Mouse (Mus musculus): ENCODE results near the gene Gm20388.
"Not testable (repeated sequence)": the region's sequence is repeated elsewhere in the genome, so short reads cannot be mapped to it uniquely, and the experiment has no call there.

The Gm20388 gene

DNA sequence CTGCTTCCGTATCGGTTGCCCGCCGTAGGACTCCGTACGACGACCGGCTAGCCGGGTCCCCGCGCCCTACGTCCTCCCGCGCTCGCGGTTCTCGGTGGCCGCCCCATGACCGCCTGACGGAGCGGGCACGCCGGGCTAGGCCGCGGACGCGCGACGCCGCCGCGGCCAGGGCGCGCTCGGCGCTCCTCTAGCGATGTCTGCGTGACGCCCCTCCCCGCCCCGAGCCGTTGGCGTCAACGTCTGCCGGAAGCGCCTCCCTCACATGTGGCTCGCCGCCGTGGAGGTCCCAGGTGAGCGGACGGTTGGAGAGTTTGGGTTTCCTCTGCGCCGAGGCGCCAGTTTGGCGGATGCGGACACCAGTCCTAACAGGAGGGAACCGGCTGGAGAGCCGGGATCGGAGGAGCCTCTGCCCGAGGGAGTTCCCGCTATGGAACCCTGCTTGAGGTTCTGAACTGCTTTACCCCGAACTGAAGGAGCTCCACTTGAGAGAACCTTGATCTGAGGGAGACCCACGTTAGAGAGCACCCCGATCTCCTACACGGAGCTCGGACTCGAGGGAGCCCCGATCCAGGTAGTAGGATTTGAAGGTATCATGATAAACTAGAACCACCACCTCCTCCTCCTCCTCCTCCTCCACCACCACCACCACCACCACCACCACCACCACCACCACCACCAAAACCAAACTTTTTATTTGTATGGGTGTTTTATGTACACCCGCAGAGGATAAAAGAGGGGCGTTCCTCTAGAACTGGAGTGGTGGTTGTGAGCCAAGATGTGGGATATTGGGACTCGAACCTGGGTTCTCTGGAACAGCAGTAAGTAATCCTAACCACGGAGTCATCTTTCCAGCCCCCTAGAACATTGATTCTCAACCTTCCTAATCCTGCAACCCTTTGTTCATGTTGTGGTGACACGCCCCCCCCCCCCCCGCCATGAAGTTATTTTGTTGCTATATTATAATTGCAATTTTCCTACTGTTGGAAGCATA, 4110.9 kb downstream of the Gm20388 start, which contains the start of the genes Taf5l and Urb2:
Taf5l (minus strand) TSS at position 161 of the 991 bp plus-strand sequence.
Urb2 (plus strand) TSS at position 272 of the 991 bp plus-strand sequence.
- DNase-seq = peak; percentile 97

DNA sequence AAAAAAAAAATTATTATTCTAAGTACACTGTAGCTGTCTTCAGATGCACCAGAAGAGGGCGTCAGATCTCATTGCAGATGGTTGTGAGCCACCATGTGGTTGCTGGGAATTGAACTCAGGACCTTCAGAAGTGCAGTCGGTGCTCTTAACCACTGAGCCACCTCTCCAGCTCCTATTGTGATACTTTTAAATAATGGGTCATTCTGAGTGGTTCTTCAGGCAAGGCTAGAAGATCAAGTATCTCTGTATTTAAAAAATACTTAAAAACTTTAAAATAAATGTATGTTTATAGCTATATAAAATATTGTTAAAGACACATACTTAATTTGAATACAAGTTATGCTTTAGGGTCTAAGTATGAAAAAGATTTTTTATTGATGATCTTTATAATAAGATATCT, 4115.6 kb downstream of the Gm20388 start:
- not testable (repeated sequence) for DNase-seq

DNA sequence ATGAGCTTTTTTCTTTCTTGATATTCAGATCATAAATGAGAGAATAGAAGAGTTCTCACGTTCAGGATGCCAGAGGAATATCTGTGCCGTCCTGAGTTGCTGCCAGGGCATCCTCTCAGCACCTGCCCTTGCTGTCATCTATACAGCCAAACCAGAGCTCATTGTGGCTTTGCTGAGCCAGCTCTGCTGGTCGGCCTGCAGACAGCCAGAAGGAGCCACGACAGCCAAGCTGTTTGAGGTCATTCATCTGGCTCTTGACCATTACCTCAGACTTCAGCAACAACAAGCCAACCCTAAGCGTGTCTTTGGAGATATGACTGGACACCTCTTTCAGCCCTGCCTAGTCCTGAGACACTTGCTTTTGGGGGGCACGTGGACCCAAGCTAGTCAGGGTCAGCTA, 4117.2 kb downstream of the Gm20388 start:
- DNase-seq = no peak

GRCm38 (mm10) chr8:124033400-124033799, 4122.8 kb downstream of the Gm20388 start:
- DNase-seq = no peak

GRCm38 (mm10) chr8:124038121-124038520, 4127.5 kb downstream of the Gm20388 start:
- DNase-seq = no peak

GRCm38 (mm10) chr8:124039351-124039750, 4128.7 kb downstream of the Gm20388 start:
- DNase-seq = no peak

DNA sequence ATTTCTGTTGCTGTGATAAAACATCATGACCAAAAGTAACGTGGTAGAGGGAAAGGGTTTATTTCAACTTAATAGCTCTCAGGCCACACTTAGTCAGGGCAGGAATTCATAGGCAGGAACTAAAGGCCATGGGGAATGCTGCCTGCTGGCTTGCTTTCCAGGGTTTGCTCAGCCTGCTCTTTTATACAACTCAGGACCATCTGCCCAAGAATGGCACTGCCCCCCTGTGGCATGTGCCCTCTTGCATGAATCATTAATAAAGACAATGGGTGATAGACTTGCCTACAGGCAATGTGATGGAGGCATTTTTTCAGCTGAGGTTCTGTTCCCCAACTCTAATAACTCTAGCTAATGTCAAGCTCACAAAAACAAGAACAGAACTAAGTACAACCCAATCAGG, 4131.6 kb downstream of the Gm20388 start:
- no peak for DNase-seq

DNA sequence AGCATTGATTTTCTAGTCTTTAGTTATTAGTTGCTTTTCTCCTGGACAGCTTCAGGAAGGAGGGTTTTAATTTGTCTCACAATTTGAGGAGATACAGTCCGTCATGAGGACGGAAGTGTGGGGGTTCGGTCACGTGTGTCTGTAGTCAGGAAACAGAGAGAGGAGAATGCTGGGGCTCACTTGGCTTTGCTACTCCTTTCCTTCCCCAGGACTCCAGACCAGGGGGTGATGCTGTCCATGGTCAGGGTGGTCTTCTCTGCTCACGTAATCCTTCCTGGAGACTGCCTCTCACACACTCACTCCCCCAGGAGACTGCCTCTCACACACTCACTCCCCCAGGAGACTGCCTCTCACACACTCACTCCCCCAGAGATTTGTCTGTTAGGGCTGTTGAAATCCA, 4133.8 kb downstream of the Gm20388 start:
- no peak for DNase-seq

DNA sequence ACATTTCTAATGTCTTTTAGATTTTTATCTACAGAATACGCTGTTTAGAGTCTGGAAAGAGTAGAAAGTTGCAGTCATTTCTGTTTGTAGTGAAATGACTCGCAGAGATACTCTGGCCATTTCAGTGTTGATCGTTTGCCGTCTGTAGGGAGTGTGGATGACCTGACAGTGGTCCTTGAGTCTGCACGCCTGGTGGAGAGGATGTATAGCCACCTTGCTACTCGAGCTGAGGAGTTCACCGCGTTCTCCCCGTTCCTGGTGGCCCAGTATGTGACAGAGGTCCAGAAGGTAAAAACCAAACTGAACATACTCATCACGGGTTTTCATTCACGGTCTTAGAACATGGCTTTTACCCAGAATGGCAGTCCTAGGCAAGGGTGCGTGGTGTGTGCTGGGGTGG, 4134.3 kb downstream of the Gm20388 start:
- no peak for DNase-seq

DNA sequence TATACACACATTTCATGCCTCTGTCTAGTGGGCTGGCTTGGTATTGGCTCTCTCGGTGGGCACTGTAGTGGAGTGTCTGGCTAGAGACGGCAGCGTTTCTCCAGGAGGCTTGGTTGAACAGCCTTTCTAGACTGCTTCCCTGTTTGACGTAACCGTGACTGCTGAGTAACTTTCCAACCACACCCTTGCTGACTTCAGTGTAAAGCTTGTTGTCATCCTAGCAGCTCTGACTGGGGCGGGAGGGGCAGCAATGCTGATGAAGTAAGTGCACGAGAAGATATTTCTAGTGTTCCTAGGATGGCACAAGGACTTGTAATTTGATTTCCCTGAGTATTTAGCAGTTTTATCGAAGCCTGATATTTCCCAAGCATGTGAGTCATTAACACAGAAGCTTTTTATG, 4135.2 kb downstream of the Gm20388 start:
- DNase-seq = no peak

GRCm38 (mm10) chr8:124052110-124052509, 4141.5 kb downstream of the Gm20388 start:
- DNase-seq = peak; percentile 75

- DNase-seq = no peak
Observed at GRCm38 (mm10) chr8:124052568-124052967, 4141.9 kb downstream of the Gm20388 start.

GRCm38 (mm10) chr8:124056832-124057655, 4146.4 kb downstream of the Gm20388 start:
- DNase-seq = no peak

DNA sequence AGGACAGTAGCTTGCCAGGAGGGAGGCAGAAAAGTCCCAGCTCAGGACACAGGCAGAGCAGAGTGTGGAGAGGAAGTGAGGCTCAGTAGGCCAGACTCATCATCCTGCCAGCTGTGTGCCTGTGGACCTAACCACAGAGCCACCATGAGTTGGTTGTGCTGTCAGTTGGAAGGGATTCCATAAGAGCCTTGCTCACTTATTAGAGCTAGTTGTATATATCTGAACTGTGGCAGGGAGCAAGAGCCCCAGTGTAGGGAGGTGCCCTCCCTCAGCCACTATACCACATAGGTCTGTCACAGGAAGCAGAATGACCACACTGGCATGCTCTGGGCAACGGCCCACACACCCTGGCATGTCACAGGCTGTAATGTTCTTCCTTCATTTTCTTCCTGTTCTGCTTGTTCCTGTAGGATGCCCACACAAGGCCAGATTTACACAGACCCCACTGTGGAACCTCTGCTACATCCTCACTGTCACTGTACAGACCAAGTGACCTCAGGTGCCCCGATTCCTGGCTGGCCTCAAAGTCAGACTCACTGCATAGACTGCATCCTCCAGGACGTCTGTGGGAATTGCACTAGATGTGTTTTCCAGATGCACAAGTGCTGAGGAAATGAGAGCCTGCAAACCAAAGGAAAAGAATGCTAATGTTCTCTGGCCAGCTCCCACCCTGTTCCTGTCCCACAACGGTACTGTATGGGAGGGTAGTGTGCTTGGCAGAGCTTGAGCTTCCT, 4155.9 kb downstream of the Gm20388 start:
- DNase-seq = no peak

DNA sequence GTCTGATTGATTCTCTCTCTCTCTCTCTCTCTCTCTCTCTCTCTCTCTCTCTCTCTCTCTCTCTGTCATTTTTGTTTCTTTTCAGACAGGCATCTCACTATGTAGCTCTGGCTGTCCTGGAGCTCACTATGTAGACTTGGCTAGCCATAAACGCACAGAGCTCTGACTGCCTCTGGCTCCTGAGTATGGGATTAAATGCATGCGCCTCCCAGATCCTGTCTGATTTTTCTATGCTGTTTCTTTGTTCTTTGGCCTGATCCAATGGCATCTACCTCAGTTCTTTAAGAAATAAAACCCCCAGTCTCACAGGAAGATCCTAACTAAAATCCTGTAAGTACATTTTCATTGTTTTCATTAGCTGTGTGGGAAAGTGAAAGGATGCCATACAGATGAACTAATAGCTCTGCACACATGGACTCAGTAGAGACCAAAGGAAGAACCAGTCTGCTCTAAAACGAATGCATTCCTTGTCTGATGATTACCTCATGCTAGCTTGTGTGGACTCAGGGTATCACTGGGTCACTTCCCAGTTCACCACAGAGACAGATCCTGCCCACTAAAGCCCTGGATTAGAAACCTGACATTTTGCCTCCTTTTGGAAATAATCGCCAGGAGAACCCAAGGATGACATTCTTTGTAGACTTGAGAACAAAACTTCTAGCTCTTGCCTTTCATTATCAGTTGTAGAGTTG, 4156.6 kb downstream of the Gm20388 start:
- DNase-seq = no peak

DNA sequence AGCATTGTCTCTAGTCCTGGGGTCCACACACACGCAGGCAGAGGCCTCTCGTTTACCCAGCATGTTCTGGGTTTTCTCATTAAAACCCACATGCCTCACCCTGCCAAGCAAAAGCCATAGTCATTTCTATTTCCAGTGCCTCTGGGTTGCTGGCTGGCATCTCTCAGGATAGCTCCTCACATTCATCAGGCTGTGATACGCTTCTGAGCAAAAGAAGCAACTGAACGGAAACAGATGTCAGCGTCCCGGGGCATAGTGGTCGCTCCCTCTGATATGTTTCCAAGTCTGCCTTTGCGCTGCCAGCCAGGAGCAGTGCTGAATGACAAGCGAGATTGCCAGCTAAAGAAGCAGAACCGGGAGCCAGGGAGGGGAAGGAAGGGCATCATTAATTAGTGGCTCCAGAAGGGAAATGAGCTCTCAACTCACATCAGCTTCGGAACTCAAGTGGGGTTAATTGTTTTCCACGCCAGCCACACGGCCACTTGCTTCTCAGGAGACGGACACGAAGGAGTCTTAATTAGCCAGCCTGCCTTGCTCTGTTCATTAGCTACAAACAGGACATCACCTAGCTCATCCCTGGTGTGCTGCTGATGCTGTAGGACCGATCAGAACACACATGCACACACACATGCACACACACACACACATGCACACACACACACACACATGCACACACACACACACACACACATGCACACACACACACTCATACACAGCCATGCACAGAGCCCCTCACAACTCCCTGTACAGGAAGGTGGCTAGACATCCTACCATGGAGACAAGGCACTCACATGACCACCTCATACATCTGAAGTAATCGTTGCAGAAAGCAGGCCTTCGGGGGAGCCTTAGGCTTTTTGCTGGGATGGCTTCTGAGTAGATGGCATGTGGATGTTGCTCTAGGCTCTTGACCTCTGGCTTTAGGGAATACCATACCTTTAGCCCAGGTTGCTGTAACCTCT, 4160.0 kb downstream of the Gm20388 start:
- peak; percentile 51 for DNase-seq

GRCm38 (mm10) chr8:124075977-124076376, 4165.3 kb downstream of the Gm20388 start:
- DNase-seq = no peak

DNA sequence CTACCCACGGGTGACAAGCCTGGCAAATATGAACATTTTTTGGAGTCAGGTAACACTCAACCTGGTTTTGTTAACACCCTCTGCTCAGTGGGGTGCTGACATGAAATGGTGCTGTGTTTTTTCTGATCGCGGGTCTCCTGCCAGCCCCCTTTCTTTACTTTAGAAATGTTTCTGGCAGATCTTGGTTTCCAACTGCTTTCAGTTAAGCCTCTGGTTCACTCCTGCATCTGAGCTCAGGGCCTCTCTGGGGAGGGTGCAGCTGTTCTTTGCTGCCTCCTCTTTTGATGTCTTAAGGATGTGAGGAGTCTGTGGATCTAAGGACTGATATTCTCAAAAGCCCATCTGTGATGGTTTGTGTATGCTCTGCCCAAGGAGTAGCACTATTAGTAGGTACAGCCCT, 4165.8 kb downstream of the Gm20388 start:
- no peak for DNase-seq

DNA sequence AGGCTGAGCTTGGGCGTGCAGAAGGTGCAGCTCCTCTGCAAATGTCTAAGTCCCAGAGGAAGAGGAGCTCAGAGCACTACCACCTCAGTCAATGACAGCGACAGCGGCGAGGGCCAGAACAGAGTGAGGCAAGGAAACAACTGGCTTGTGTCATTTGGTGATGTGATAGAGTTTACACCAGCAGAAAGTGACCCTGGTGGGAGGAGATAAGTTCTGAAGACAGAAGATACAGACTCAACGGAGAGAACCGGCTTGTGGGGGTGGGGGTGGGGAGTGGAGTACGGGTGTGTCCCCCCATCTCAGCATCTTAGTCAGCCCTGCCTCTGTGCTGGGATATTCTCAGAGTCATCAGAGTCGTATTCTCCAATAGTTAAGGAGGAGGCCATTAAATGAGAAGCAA, 4166.7 kb downstream of the Gm20388 start:
- no peak for DNase-seq

DNA sequence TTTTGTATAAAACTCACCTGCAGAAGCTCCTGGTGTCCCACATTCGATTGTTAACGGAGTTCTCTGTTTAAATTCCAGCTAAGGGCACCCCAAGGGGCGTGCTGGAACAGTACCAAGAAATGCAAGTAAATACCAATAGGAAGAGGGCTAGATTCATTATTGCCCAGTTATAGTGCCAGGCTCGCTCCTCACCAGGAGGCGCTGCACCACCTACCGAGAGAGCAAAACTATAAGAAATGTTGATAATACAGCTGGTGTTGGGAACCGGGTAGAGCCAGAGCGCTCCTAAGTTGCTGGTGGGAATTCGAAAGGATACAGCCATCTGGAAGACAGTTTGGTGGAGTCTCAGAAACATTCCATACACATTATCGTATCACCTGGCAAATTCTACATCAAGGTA, 4167.4 kb downstream of the Gm20388 start:
- no peak for DNase-seq

DNA sequence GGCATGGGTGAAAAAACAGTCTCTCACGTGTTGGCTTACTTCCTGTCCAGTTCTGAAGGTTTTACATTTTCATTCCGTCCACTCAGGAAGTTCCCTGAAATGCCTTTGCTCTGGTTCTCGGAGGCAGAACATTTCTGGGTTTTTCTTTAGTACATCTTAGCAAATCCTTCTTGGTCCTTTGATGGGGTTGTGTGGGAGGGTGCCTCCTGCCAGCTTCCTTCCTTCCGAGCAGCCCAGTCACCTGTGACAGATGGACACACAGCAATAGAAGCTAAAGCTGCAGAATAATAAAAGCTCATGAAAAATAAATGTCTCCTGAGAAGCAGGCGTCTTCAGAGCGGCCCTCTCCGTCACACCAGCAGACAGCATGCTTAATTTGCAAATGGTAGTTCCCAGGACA, 4168.3 kb downstream of the Gm20388 start:
- DNase-seq = no peak
